Mouse (Mus musculus): ENCODE results near the gene 2210407C18Rik.

- no peak for TF ChIP-seq CTCF (IDR thresholded peaks at IDR 0.05; ENCODE audit: borderline replicate concordance, control insufficient read depth, extremely low read depth, insufficient read depth, low read length, poor library complexity)
- TF ChIP-seq POLR2A (IDR thresholded peaks at IDR 0.05; ENCODE audit: control insufficient read depth, extremely low read depth, insufficient read depth, low read length, poor library complexity): no peak
These were observed 28.0 kb downstream of the 2210407C18Rik start for GRCm38 (mm10) chr11:58587898-58588348.
